Mouse (Mus musculus): ENCODE results near the gene Ccdc40. TPM values are rescaled to one million over a fixed set of nuclear protein-coding genes. Genes with fewer than 3 reads are reported as not detected.

Gene Ccdc40
- 3.2 and 7.6 TPM in 2 replicates for polyA plus RNA-seq (2014; fragmentation: Nextera tagmentation; extraction: Ambion mirVana)

DNA sequence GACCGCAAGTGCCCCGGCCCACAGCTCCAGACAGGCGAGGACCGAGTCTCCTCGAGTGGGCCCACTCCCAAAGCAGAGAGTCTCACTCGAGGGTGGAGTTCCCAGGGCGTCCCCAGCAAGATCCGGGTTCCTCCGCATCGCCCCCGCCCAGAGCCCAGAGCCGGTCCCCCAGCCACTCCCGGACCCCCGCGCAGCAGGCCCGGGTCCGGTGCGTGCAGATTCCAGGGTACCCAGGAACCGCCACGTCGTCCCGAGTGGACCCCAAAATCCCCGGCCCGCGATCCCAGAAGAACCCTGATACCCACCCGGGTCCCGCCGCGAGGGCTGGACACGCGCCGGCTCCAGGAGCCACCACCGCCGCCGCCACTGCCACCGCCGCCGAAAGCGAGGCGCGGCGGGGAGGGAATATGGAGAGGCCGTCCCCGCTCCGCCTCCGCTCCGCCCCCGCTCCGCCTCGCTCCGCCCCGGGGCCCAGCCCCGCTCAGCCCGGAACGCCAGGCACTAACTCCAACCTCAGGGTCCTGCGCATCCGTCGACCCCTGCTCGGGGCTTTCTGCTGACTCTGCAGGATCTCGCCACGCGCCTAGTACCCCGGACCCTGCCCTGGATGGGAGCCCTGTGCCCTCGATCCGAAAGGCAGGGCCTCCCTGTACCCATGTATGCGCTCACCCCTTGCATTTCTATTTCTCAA, at the start of gene Ccdc40, which contains the start of gene Tbc1d16:
Gene Ccdc40, plus strand, starts transcription at position 482 of the 691 bp plus-strand sequence.
Gene Tbc1d16, minus strand, starts transcription at position 409 of the 691 bp plus-strand sequence.
- peak; percentile 94 for ATAC-seq (ENCODE audit: low read depth)
- Histone ChIP-seq H3K27me3 (replicated peaks; ENCODE audit: control insufficient read depth, insufficient read depth, low read length) (no peaks in the 10 kb centered on the region), H3K4me2 (ENCODE audit: low read depth, low read length) (peak within 1 kb of the TSS; percentile 98), H3K4me1 (ENCODE audit: control insufficient read depth, insufficient read depth, low read length) (peaks cover 23% of the 10 kb centered on the region), H3K36me3 (ENCODE audit: control insufficient read depth, insufficient read depth, low read length) (no peaks in the 10 kb centered on the region), H3K9ac (ENCODE audit: low read depth, low read length) (peak within 1 kb of the TSS; percentile 82), H3K4me3 (ENCODE audit: low read depth, low read length) (peak within 1 kb of the TSS; percentile 81), H3K27ac (replicated peaks; ENCODE audit: low read depth, low read length) (peak within 1 kb of the TSS; percentile 25), H3K9me3 (ENCODE audit: control insufficient read depth, low read length) (no peaks in the 10 kb centered on the region)
- DNase-seq (ENCODE audit: low spot score): peak; percentile 82
- under 1% methylated on average over 42 of the region's 66 CpGs for WGBS

DNA sequence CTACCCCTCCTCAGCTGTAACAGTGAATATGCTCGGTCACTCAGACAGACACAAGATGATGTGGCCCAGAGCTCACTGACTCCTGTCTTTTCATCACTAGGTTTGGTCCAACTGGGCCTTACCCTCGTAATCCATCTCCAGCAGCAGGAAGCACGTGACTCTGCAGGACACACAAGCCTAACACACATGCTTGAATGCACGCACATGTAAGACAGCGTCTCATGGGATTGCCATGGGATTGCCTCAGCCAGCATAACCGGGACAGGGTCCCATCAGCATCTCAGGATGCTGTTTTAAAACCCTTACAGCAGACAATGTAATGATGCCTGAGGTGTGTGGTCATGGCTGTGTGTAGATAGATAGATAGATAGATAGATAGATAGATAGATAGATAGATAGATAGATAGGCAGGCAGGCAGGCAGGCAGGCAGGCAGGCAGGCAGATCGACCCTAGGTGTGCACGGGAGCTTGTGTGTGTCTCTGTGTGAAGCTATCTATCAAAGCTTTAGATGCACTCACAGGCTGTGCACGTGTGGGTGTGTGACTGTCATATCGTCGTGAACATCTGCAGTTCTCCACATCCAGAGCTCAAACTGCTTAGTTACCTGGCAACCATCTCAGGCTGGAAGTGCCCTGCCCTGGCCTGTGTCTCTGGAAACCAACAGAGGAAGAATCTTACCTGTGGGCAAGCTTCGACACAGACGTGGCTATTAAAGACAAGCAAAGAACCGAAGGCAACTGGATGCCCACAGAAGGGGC, 47.4 kb upstream of the Ccdc40 start:
- DNase-seq (ENCODE audit: low spot score) (no peak), ATAC-seq (ENCODE audit: low read depth) (no peak)
- WGBS: 86% methylated on average over 14 of the region's 14 CpGs
- Histone ChIP-seq H3K4me1 (ENCODE audit: control insufficient read depth, insufficient read depth, low read length) (no peaks in the 10 kb centered on the region; the same call in 1 of the 2 replicates), H3K4me3 (ENCODE audit: low read depth, low read length) (no peak overlapping the region), H3K4me2 (ENCODE audit: low read depth, low read length) (no peak overlapping the region), H3K27me3 (replicated peaks; ENCODE audit: control insufficient read depth, insufficient read depth, low read length) (no peaks in the 10 kb centered on the region), H3K9ac (ENCODE audit: low read depth, low read length) (no peak overlapping the region), H3K36me3 (ENCODE audit: control insufficient read depth, insufficient read depth, low read length) (no peaks in the 10 kb centered on the region), H3K27ac (replicated peaks; ENCODE audit: low read depth, low read length) (no peak overlapping the region), H3K9me3 (ENCODE audit: control insufficient read depth, low read length) (0 out of 2 replicates have a peak, but pooled peaks cover 3% of the 10 kb centered on the region)

DNA sequence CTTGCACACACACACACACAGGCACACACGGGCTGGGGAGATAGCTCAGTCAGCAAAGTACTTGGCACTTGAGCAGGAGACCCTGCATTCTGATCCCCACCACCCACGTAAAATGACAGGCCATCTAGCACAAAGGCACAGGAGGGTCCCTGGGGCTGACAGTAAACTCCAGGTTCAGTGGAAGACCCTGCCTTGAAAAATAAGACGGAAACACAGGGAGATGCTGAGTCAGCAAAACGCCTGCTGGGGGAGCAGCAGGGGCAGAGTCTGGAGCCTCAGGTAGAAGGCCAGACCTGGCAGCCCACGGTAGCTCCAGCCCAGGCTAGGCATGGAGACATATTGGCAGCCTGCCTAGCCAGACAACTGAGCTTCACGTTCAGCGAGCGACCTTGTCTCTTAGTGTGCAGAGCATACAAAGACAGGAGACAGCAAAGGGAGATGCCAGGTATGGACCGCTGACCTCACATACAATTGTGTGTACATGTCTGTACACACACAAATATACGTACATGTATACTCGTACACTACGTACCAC, 46.4 kb upstream of the Ccdc40 start:
- WGBS: 81% methylated on average over 12 of the region's 12 CpGs
- H3K4me1 ChIP-seq (ENCODE audit: control insufficient read depth, insufficient read depth, low read length): no peaks in the 10 kb centered on the region; the same call in 1 of the 2 replicates
- no peak overlapping the region for H3K4me2 ChIP-seq (ENCODE audit: low read depth, low read length)
- H3K9me3 ChIP-seq (ENCODE audit: control insufficient read depth, low read length): 0 out of 2 replicates have a peak, but pooled peaks cover 3% of the 10 kb centered on the region
- DNase-seq (ENCODE audit: low spot score) (no peak), ATAC-seq (ENCODE audit: low read depth) (no peak)
- no peak overlapping the region for H3K27ac ChIP-seq (replicated peaks; ENCODE audit: low read depth, low read length)
- H3K4me3 ChIP-seq (ENCODE audit: low read depth, low read length): no peak overlapping the region
- no peak overlapping the region for H3K9ac ChIP-seq (ENCODE audit: low read depth, low read length)
- no peaks in the 10 kb centered on the region for H3K36me3 ChIP-seq (ENCODE audit: control insufficient read depth, insufficient read depth, low read length)
- H3K27me3 ChIP-seq (replicated peaks; ENCODE audit: control insufficient read depth, insufficient read depth, low read length): no peaks in the 10 kb centered on the region

GRCm38 (mm10) chr11:119183684-119184310, 44.6 kb upstream of the Ccdc40 start:
- Histone ChIP-seq H3K4me2 (ENCODE audit: low read depth, low read length) (no peak overlapping the region), H3K9ac (ENCODE audit: low read depth, low read length) (peak overlapping the region; percentile 5; the same call in 1 of the 2 replicates), H3K4me1 (ENCODE audit: control insufficient read depth, insufficient read depth, low read length) (peaks cover 16% of the 10 kb centered on the region), H3K9me3 (ENCODE audit: control insufficient read depth, low read length) (0 out of 2 replicates have a peak, but pooled peaks cover 3% of the 10 kb centered on the region), H3K27me3 (replicated peaks; ENCODE audit: control insufficient read depth, insufficient read depth, low read length) (no peaks in the 10 kb centered on the region), H3K4me3 (ENCODE audit: low read depth, low read length) (no peak overlapping the region), H3K36me3 (ENCODE audit: control insufficient read depth, insufficient read depth, low read length) (no peaks in the 10 kb centered on the region), H3K27ac (replicated peaks; ENCODE audit: low read depth, low read length) (no peak overlapping the region)
- DNase-seq (ENCODE audit: low spot score): no peak
- WGBS: 79% methylated on average over 15 of the region's 15 CpGs
- ATAC-seq (ENCODE audit: low read depth): no peak

GRCm38 (mm10) chr11:119186381-119186780, 42.0 kb upstream of the Ccdc40 start:
- Histone ChIP-seq H3K4me3 (ENCODE audit: low read depth, low read length) (no peak overlapping the region), H3K36me3 (ENCODE audit: control insufficient read depth, insufficient read depth, low read length) (no peaks in the 10 kb centered on the region), H3K27ac (replicated peaks; ENCODE audit: low read depth, low read length) (no peak overlapping the region), H3K9me3 (ENCODE audit: control insufficient read depth, low read length) (no peaks in the 10 kb centered on the region), H3K27me3 (replicated peaks; ENCODE audit: control insufficient read depth, insufficient read depth, low read length) (no peaks in the 10 kb centered on the region), H3K4me2 (ENCODE audit: low read depth, low read length) (no peak overlapping the region), H3K4me1 (ENCODE audit: control insufficient read depth, insufficient read depth, low read length) (peaks cover 29% of the 10 kb centered on the region), H3K9ac (ENCODE audit: low read depth, low read length) (no peak overlapping the region)
- no peak for DNase-seq (ENCODE audit: low spot score)
- 83% methylated on average over 3 of the region's 3 CpGs for WGBS
- ATAC-seq (ENCODE audit: low read depth): no peak

GRCm38 (mm10) chr11:119186989-119187799, 41.2 kb upstream of the Ccdc40 start:
- Histone ChIP-seq H3K9me3 (ENCODE audit: control insufficient read depth, low read length) (no peaks in the 10 kb centered on the region), H3K27ac (replicated peaks; ENCODE audit: low read depth, low read length) (no peak overlapping the region), H3K36me3 (ENCODE audit: control insufficient read depth, insufficient read depth, low read length) (no peaks in the 10 kb centered on the region), H3K4me3 (ENCODE audit: low read depth, low read length) (no peak overlapping the region), H3K4me2 (ENCODE audit: low read depth, low read length) (0 out of 2 replicates have a peak overlapping the region, but pooled peaks have one; percentile 10), H3K9ac (ENCODE audit: low read depth, low read length) (0 out of 2 replicates have a peak overlapping the region, but pooled peaks have one; percentile 14), H3K4me1 (ENCODE audit: control insufficient read depth, insufficient read depth, low read length) (peaks cover 29% of the 10 kb centered on the region), H3K27me3 (replicated peaks; ENCODE audit: control insufficient read depth, insufficient read depth, low read length) (no peaks in the 10 kb centered on the region)
- ATAC-seq (ENCODE audit: low read depth) (peak; percentile 35; the same call in 1 of the 2 replicates), DNase-seq (ENCODE audit: low spot score) (peak; percentile 80)
- 40% methylated on average over 24 of the region's 25 CpGs for WGBS

DNA sequence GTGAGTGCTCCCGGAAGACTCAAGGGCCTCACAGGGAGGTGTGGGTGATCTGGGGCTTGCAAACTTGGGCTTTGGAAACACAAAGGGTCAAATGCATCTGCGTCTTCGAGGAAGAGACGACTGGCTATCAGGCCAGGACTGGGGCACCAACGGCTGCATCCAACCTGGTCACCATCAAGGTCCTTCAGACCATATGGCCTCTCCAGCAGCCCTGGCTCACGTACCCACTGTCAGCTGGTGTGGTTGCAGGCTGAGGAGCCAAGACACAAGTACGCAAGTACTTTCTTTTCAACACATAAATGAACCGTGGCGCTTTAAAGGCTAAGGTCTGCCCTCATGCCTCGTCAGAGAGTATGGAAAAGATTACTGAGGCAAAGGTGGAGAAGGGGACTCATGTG, 40.6 kb upstream of the Ccdc40 start:
- Histone ChIP-seq H3K4me1 (ENCODE audit: control insufficient read depth, insufficient read depth, low read length) (peaks cover 29% of the 10 kb centered on the region), H3K4me3 (ENCODE audit: low read depth, low read length) (no peak overlapping the region), H3K9ac (ENCODE audit: low read depth, low read length) (no peak overlapping the region), H3K36me3 (ENCODE audit: control insufficient read depth, insufficient read depth, low read length) (no peaks in the 10 kb centered on the region), H3K27me3 (replicated peaks; ENCODE audit: control insufficient read depth, insufficient read depth, low read length) (no peaks in the 10 kb centered on the region), H3K4me2 (ENCODE audit: low read depth, low read length) (no peak overlapping the region), H3K9me3 (ENCODE audit: control insufficient read depth, low read length) (no peaks in the 10 kb centered on the region), H3K27ac (replicated peaks; ENCODE audit: low read depth, low read length) (no peak overlapping the region)
- ATAC-seq (ENCODE audit: low read depth) (no peak), DNase-seq (ENCODE audit: low spot score) (no peak)
- WGBS: 64% methylated on average over 10 of the region's 10 CpGs
